Mouse (Mus musculus) heart, embryonic 10.5 days (tissue): ENCODE measurements at regions not wholly inside any gene's neighbourhood (a gene's known extent, or its start where the extent isn't known, plus 50 kb on each side); places are given as distances from the start of the nearest gene placed in this dataset.
A peak's percentile ranks its signal among the peaks of the same experiment; 100 is the strongest.

Experiments used
- DNase-seq: peaks from one replicate; pipeline ENCODE4 v3.0.0-alpha.2; 2017; ENCODE audit warnings: low spot score
- H3K27ac ChIP-seq: fragments of 300-500 bp; sonication (generic); 2 replicates; pipeline ENCODE4 v1.5.1; 2016; ENCODE audit warnings: mild to moderate bottlenecking
- H3K27me3 ChIP-seq: fragments of 300-500 bp; sonication (generic); 2 replicates; pipeline ENCODE4 v1.6.1; 2016; ENCODE audit warnings: mild to moderate bottlenecking; ENCODE audit not compliant: poor library complexity, insufficient read depth, severe bottlenecking
- H3K36me3 ChIP-seq: fragments of 300-500 bp; sonication (generic); 2 replicates; pipeline ENCODE4 v1.6.1; 2016; ENCODE audit warnings: mild to moderate bottlenecking, moderate library complexity
- H3K4me1 ChIP-seq: fragments of 300-500 bp; sonication (generic); 2 replicates; pipeline ENCODE4 v1.6.1; 2016; ENCODE audit warnings: mild to moderate bottlenecking
- H3K4me3 ChIP-seq: fragments of 300-500 bp; sonication (generic); 2 replicates; pipeline ENCODE4 v1.5.1; 2016; ENCODE audit warnings: mild to moderate bottlenecking, moderate library complexity
- H3K9me3 ChIP-seq: fragments of 300-500 bp; sonication (generic); 2 replicates; pipeline ENCODE4 v1.6.1; 2016; ENCODE audit warnings: mild to moderate bottlenecking, moderate library complexity
- WGBS: fragments of 180-500 bp; shearing (Covaris S2); methylation state at CpG from one replicate; pipeline ENCODE4 v1.1.7; 2016; 5-methylcytosine and 5-hydroxymethylcytosine counted together

GRCm38 (mm10) chr17:45247142-45248137, 186.1 kb downstream of the Cdc5l start:
- DNase-seq = no peak
- Histone ChIP-seq H3K4me3 (no peak overlapping the region), H3K4me1 (peaks cover 9% of the 10 kb centered on the region), H3K27me3 (no peaks in the 10 kb centered on the region; the same call in 1 of the 2 replicates), H3K9me3 (no peaks in the 10 kb centered on the region), H3K27ac (no peak overlapping the region), H3K36me3 (no peaks in the 10 kb centered on the region)
- 79% methylated on average over 29 of the region's 29 CpGs for WGBS

DNA sequence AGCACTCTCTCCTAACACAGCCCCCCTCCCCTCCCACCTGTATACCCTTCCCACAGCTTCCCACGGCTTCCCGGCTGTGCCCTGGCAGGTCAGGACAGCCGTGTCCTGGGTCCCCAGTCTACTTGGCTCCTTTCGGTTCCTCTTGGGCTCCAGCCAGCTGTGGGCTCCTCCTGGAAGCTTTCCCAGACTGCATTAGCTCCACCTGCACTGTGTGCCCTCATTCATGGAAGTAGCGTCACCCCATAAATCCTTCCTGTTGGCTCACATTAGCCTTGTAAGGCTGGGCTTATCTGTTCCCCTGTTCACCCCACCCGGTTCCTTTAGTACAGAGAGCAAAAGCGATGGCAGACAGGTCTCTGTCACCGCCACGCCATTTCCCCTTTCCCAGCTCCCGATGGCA, 188.7 kb downstream of the Cdc5l start:
- Histone ChIP-seq H3K4me1 (peaks cover 3% of the 10 kb centered on the region; the same call in 1 of the 2 replicates), H3K4me3 (no peak overlapping the region), H3K36me3 (no peaks in the 10 kb centered on the region), H3K27ac (no peak overlapping the region), H3K27me3 (no peaks in the 10 kb centered on the region; the same call in 1 of the 2 replicates), H3K9me3 (no peaks in the 10 kb centered on the region)
- 68% methylated on average over 10 of the region's 10 CpGs for WGBS
- DNase-seq = no peak

GRCm38 (mm10) chr17:45243103-45243502, 190.4 kb downstream of the Cdc5l start:
- Histone ChIP-seq H3K4me1 (peaks cover 3% of the 10 kb centered on the region; the same call in 1 of the 2 replicates), H3K27ac (no peak overlapping the region), H3K9me3 (no peaks in the 10 kb centered on the region), H3K36me3 (no peaks in the 10 kb centered on the region), H3K4me3 (no peak overlapping the region), H3K27me3 (no peaks in the 10 kb centered on the region)
- DNase-seq = no peak
- 78% methylated on average over 7 of the region's 7 CpGs for WGBS

DNA sequence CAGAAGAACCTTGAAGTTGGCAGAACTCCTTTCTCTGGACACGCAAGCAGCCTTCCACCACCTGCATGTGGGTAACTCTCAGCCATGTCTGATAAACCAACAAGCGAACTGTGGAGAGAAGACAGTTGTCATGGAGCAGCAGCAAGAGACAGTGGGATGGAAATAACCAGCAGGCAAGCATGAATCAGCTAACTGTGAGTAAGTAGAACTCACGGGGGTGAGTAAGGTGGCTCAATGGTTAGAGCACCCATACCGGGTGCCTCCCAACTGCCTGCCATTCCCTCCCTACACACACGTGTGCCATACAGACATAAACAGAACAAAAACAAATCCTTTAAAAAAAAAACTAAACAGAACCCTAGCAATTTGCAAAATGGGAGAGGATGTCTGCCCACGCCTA, 191.5 kb downstream of the Cdc5l start:
- Histone ChIP-seq H3K27me3 (no peaks in the 10 kb centered on the region), H3K4me1 (peaks cover 3% of the 10 kb centered on the region; the same call in 1 of the 2 replicates), H3K9me3 (no peaks in the 10 kb centered on the region), H3K4me3 (no peak overlapping the region), H3K36me3 (no peaks in the 10 kb centered on the region), H3K27ac (no peak overlapping the region)
- DNase-seq = no peak
- 89% methylated on average over 6 of the region's 6 CpGs for whole genome bisulfite sequencing

- Histone ChIP-seq H3K27ac (no peak overlapping the region), H3K4me3 (no peak overlapping the region), H3K36me3 (no peaks in the 10 kb centered on the region), H3K27me3 (no peaks in the 10 kb centered on the region), H3K4me1 (peaks cover 3% of the 10 kb centered on the region; the same call in 1 of the 2 replicates), H3K9me3 (peaks cover 7% of the 10 kb centered on the region)
- 66% methylated on average over 6 of the region's 7 CpGs for WGBS
- no peak for DNase-seq
Observed at GRCm38 (mm10) chr17:45240963-45241543, 192.5 kb downstream of the Cdc5l start.

- H3K4me3 ChIP-seq = no peak overlapping the region
- no peaks in the 10 kb centered on the region for H3K27me3 ChIP-seq
- no peaks in the 10 kb centered on the region for H3K36me3 ChIP-seq
- no peak for DNase-seq
- H3K9me3 ChIP-seq = peaks cover 7% of the 10 kb centered on the region
- H3K27ac ChIP-seq = no peak overlapping the region
- 78% methylated on average over 6 of the region's 6 CpGs for WGBS
- peaks cover 3% of the 10 kb centered on the region; the same call in 1 of the 2 replicates for H3K4me1 ChIP-seq
Observed at GRCm38 (mm10) chr17:45240545-45240944, 193.0 kb downstream of the Cdc5l start.

DNA sequence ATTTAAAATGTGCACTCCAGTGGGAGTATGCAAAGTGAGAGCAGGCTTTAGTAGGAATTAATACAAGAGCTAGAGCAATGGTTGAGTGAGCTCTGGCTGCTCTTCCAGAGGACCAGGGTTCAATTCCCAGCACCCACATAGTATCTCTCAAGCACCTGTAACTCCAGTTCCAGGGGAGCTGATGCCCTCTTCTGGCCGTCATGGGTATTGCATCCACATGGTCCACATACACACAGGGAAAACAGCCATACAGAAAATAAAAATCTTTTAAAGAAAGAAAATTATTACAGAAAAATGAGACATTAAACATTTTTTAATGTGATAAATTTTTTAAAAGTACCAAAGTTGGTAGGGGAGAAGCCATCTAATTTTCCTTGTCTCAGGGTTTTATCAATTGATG, 196.3 kb downstream of the Cdc5l start:
- 76% methylated on average over 1 of the region's 1 CpGs for WGBS
- Histone ChIP-seq H3K27ac (no peak overlapping the region), H3K9me3 (peaks cover 7% of the 10 kb centered on the region), H3K4me3 (no peak overlapping the region), H3K36me3 (no peaks in the 10 kb centered on the region), H3K4me1 (peaks cover 8% of the 10 kb centered on the region; the same call in 1 of the 2 replicates), H3K27me3 (no peaks in the 10 kb centered on the region)
- no peak for DNase-seq

GRCm38 (mm10) chr17:45235401-45235800, 198.1 kb downstream of the Cdc5l start:
- Histone ChIP-seq H3K9me3 (peaks cover 7% of the 10 kb centered on the region), H3K4me1 (peaks cover 8% of the 10 kb centered on the region; the same call in 1 of the 2 replicates), H3K36me3 (no peaks in the 10 kb centered on the region), H3K27ac (no peak overlapping the region), H3K4me3 (no peak overlapping the region), H3K27me3 (no peaks in the 10 kb centered on the region)
- 86% methylated on average over 7 of the region's 7 CpGs for WGBS
- no peak for DNase-seq

DNA sequence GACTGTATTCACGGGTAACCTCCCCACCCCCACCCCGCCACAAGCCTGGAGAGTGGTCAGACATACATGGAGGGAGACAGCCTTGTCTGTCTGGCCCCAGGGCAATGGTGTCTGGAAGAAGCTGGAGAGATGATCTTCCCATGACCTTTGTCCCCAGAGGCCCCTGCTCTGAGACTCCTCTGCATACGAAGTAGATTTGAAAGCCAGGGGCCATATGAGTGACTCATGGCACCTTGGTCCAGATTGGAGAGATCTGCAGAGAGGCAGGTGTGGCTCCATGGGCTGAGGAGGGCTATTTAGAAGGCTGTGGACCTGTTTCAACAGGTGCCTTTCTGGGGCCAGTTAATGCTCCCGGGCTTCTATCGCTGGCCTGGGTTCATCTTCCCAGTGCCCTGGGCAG, 200.7 kb downstream of the Cdc5l start:
- H3K27ac ChIP-seq = no peak overlapping the region
- H3K4me3 ChIP-seq = no peak overlapping the region
- no peaks in the 10 kb centered on the region for H3K27me3 ChIP-seq
- H3K9me3 ChIP-seq = peaks cover 7% of the 10 kb centered on the region
- peaks cover 29% of the 10 kb centered on the region for H3K4me1 ChIP-seq
- no peaks in the 10 kb centered on the region for H3K36me3 ChIP-seq
- DNase-seq = no peak
- WGBS = 61% methylated on average over 5 of the region's 5 CpGs

DNA sequence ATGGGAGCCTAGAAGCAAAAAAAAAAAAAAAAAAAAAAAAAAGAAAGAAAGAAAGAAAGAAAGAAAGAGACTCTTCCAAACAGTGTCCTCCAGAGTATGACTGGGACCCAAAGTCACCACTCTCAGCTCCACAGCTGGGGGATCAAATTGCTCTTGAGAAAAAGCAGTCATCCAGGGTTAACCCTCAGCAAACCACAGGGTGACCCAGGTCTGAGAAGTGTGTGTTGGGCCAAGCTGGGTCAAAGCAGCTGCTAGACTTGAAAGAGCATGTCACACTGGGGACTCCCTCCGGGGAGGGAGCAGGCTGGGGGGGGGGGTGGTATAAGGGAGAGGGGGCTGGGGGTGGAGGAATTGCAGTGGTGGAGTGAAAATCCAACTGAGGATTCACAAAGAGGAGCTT, 206.3 kb downstream of the Cdc5l start:
- 7% methylated on average over 1 of the region's 1 CpGs for WGBS
- no peaks in the 10 kb centered on the region for H3K9me3 ChIP-seq
- peaks cover 35% of the 10 kb centered on the region for H3K4me1 ChIP-seq
- H3K4me3 ChIP-seq = no peak overlapping the region
- DNase-seq = no peak
- H3K36me3 ChIP-seq = no peaks in the 10 kb centered on the region
- no peaks in the 10 kb centered on the region for H3K27me3 ChIP-seq
- H3K27ac ChIP-seq = peak overlapping the region; percentile 44

- DNase-seq = no peak
- 0 out of 2 replicates have a peak, but pooled peaks cover 3% of the 10 kb centered on the region for H3K27me3 ChIP-seq
- H3K36me3 ChIP-seq = no peaks in the 10 kb centered on the region
- no peak overlapping the region for H3K27ac ChIP-seq
- peaks cover 37% of the 10 kb centered on the region for H3K4me1 ChIP-seq
- H3K9me3 ChIP-seq = no peaks in the 10 kb centered on the region
- H3K4me3 ChIP-seq = no peak overlapping the region
- WGBS = 44% methylated on average over 6 of the region's 6 CpGs
Observed at GRCm38 (mm10) chr17:45226486-45226885, 207.1 kb downstream of the Cdc5l start.

GRCm38 (mm10) chr17:45221625-45222024, 211.9 kb downstream of the Cdc5l start:
- 44% methylated on average over 10 of the region's 10 CpGs for WGBS
- Histone ChIP-seq H3K27me3 (0 out of 2 replicates have a peak, but pooled peaks cover 7% of the 10 kb centered on the region), H3K9me3 (no peaks in the 10 kb centered on the region), H3K36me3 (no peaks in the 10 kb centered on the region), H3K4me3 (no peak overlapping the region), H3K27ac (no peak overlapping the region), H3K4me1 (peaks cover 16% of the 10 kb centered on the region)
- no peak for DNase-seq

GRCm38 (mm10) chr17:45217126-45217525, 216.4 kb downstream of the Cdc5l start:
- 84% methylated on average over 5 of the region's 5 CpGs for WGBS
- H3K9me3 ChIP-seq = no peaks in the 10 kb centered on the region

More at GRCm38 (mm10) chr17:45217126-45217525, 216.4 kb downstream of the Cdc5l start:
- Histone ChIP-seq H3K4me3 (no peak overlapping the region), H3K4me1 (peaks cover 15% of the 10 kb centered on the region; the same call in 1 of the 2 replicates), H3K27ac (no peak overlapping the region), H3K27me3 (0 out of 2 replicates have a peak, but pooled peaks cover 7% of the 10 kb centered on the region), H3K36me3 (no peaks in the 10 kb centered on the region)
- DNase-seq = no peak
